Mouse (Mus musculus): ENCODE results near the gene Muc5b. TPM values are rescaled to one million over a fixed set of nuclear protein-coding genes. Genes with fewer than 3 reads are reported as not detected.
A peak's percentile ranks its signal among the peaks of the same experiment; 100 is the strongest.

The Muc5b gene
- total and polyA plus RNA-seq, 3 experiments, result 0.01 TPM; not detected in 2

DNA sequence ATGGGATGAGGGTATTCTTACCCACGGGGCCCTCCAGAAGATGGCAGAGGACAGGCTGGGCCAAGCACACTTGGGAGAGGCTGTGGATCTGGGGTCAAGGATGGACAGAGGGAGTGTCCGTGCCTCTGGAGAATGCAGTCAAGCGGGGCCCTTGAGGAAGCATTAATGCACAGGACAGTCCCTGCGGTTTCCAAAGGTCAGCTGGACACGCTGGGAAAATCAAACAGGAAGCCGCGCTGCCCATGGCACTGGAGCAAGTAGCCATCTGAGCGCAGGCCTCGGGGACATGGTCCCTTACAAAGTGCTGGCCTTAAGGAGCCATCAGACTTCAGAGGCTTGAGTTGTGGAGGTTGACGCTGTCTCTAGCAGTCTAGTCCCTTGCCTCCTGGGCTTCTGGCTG is 1.5 kb downstream of the Muc5b start:
- H3K9ac ChIP-seq (ENCODE audit: control insufficient read depth, low read depth, low read length, poor library complexity, severe bottlenecking), result no peak overlapping the region
- no peak for TF ChIP-seq E2F4 (IDR thresholded peaks at IDR 0.05; ENCODE audit: borderline replicate concordance, low read depth, low read length)
- no peak for TF ChIP-seq MYB (IDR thresholded peaks at IDR 0.05; ENCODE audit: low read depth, low read length)
- TF ChIP-seq TAL1 (IDR thresholded peaks at IDR 0.05; ENCODE audit: low read length), result no peak
- no peak for TF ChIP-seq TBP (IDR thresholded peaks at IDR 0.05; ENCODE audit: low read depth, low read length)
- TF ChIP-seq NELFE (IDR thresholded peaks at IDR 0.05; ENCODE audit: low read depth, low read length), result no peak
- H3K36me3 ChIP-seq (ENCODE audit: control insufficient read depth in 1 of 2, insufficient read depth in 2 of 2, low read length in 2 of 2), result no peaks in the 10 kb centered on the region
- H3K4me1 ChIP-seq (ENCODE audit: control insufficient read depth in 1 of 2, insufficient read depth in 2 of 2, low read length in 2 of 2), result no peaks in the 10 kb centered on the region
- DNase-seq (ENCODE audit: low read depth, low spot score), result no peak
- H3K4me3 ChIP-seq (ENCODE audit: control insufficient read depth in 1 of 2, insufficient read depth in 1 of 2, low read depth in 2 of 2, low read length in 2 of 2), result no peak overlapping the region
- no peaks in the 10 kb centered on the region for H3K79me2 ChIP-seq (ENCODE audit: control insufficient read depth, insufficient read depth, low read length, poor library complexity)
- H3K9me3 ChIP-seq (replicated peaks; ENCODE audit: insufficient read depth, low read length), result no peaks in the 10 kb centered on the region
- no peak overlapping the region for H3K27ac ChIP-seq (ENCODE audit: control insufficient read depth, low read depth, low read length)
- H3K27me3 ChIP-seq (ENCODE audit: control insufficient read depth in 1 of 2, insufficient read depth in 2 of 2, low read length in 2 of 2), result no peaks in the 10 kb centered on the region

DNA sequence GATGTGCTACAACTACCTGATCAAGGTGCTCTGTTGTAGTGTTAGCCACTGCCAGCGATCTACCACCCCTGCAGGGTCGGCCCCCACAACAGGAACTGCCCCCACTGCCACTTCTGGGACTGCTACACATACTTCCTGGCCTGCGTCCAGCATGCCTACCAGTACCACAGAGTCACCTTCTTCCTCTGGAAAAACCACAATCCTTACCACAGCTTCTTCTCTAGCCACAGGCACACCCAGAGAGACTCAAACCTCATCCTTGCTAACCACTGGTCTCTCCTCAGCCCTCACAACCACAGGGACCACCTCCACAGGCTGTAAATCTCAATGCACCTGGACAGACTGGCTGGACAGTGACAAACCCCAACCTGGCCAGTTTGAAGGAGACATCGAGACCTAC is 22.2 kb downstream of the Muc5b start:
- Histone ChIP-seq H3K4me1 (ENCODE audit: control insufficient read depth in 1 of 2, insufficient read depth in 2 of 2, low read length in 2 of 2) (no peaks in the 10 kb centered on the region), H3K27me3 (ENCODE audit: control insufficient read depth in 1 of 2, insufficient read depth in 2 of 2, low read length in 2 of 2) (no peaks in the 10 kb centered on the region), H3K79me2 (ENCODE audit: control insufficient read depth, insufficient read depth, low read length, poor library complexity) (no peaks in the 10 kb centered on the region), H3K27ac (ENCODE audit: control insufficient read depth, low read depth, low read length) (no peak overlapping the region), H3K36me3 (ENCODE audit: control insufficient read depth in 1 of 2, insufficient read depth in 2 of 2, low read length in 2 of 2) (no peaks in the 10 kb centered on the region), H3K4me3 (ENCODE audit: control insufficient read depth in 1 of 2, insufficient read depth in 1 of 2, low read depth in 2 of 2, low read length in 2 of 2) (no peak overlapping the region), H3K9ac (ENCODE audit: control insufficient read depth, low read depth, low read length, poor library complexity, severe bottlenecking) (no peak overlapping the region), H3K9me3 (replicated peaks; ENCODE audit: insufficient read depth, low read length) (no peaks in the 10 kb centered on the region)
- peak; percentile 11 for DNase-seq (ENCODE audit: low read depth, low spot score)
- TF ChIP-seq MEF2A (IDR thresholded peaks at IDR 0.05; ENCODE audit: extremely low read depth, insufficient replicate concordance, low read depth, low read length, poor library complexity, severe bottlenecking), result no peak
- TF ChIP-seq JUND (IDR thresholded peaks at IDR 0.05; ENCODE audit: low read depth, low read length), result no peak
- no peak for TF ChIP-seq ZMIZ1 (IDR thresholded peaks at IDR 0.05; ENCODE audit: low read depth, low read length)
- no peak for TF ChIP-seq TAL1 (IDR thresholded peaks at IDR 0.05; ENCODE audit: low read length)
- TF ChIP-seq USF2 (IDR thresholded peaks at IDR 0.05; ENCODE audit: borderline replicate concordance in 1 of 2, insufficient read depth in 1 of 2, low read depth in 1 of 2, low read length in 2 of 2), result no peak
- no peak for TF ChIP-seq POLR2AphosphoS5 (IDR thresholded peaks at IDR 0.05; ENCODE audit: borderline replicate concordance, low read depth, low read length)
- TF ChIP-seq ELF1 (IDR thresholded peaks at IDR 0.05; ENCODE audit: low read depth, low read length), result no peak
- TF ChIP-seq POLR2AphosphoS2 (IDR thresholded peaks at IDR 0.05; ENCODE audit: low read length), result no peak
- no peak for TF ChIP-seq MYB (IDR thresholded peaks at IDR 0.05; ENCODE audit: low read depth, low read length)
- TF ChIP-seq HCFC1 (IDR thresholded peaks at IDR 0.05; ENCODE audit: low read depth, low read length), result no peak
- no peak for TF ChIP-seq USF1 (IDR thresholded peaks at IDR 0.05; ENCODE audit: low read depth, low read length)
- no peak for TF ChIP-seq UBTF (IDR thresholded peaks at IDR 0.05; ENCODE audit: borderline replicate concordance, insufficient read depth, low read depth, low read length)
- no peak for TF ChIP-seq ZC3H11A (IDR thresholded peaks at IDR 0.05; ENCODE audit: low read depth, low read length)
- no peak for TF ChIP-seq MYC (IDR thresholded peaks at IDR 0.05; ENCODE audit: low read depth, low read length)
- no peak for TF ChIP-seq EP300 (IDR thresholded peaks at IDR 0.05; ENCODE audit: low read depth in 1 of 2, low read length in 2 of 2)
- no peak for TF ChIP-seq SIN3A (IDR thresholded peaks at IDR 0.05; ENCODE audit: low read length)
- no peak for TF ChIP-seq NRF1 (IDR thresholded peaks at IDR 0.05; ENCODE audit: insufficient read depth, low read depth, low read length, poor library complexity, severe bottlenecking)
- no peak for TF ChIP-seq CTCF (IDR thresholded peaks at IDR 0.05 in 2 of 3, conservative IDR thresholded peaks at IDR 0.05 in 1 of 3; ENCODE audit: control insufficient read depth in 1 of 3, insufficient read depth in 1 of 3, low read depth in 2 of 3, low read length in 3 of 3, poor library complexity in 1 of 3, severe bottlenecking in 1 of 3)
